Mouse (Mus musculus) gastrocnemius, adult 18-20 months (tissue): ENCODE data around the gene Gm3029. TPM values are rescaled to one million over a fixed set of nuclear protein-coding genes. Genes with fewer than 3 reads are reported as not detected.
"Not testable (repeated sequence)": the region's sequence is repeated elsewhere in the genome, so short reads cannot be mapped to it uniquely, and the experiment has no call there.

Experiments used
- DNase-seq: peaks from one replicate; pipeline ENCODE4 v3.0.0; 2021; ENCODE audit warnings: low spot score
- long read RNA-seq, 2 experiments: library from polyadenylated mRNA; stranded (forward); transcript quantifications; one replicate each; pipeline ENCODE4 v2.0.0; 2021
- total RNA-seq, 2 experiments: library from RNA; stranded (reverse); gene quantifications; 2 replicates each; pipeline ENCODE4 v1.2.3; 2021

Gm3029 gene
- total RNA-seq, result not detected
- long read RNA-seq, experiment 1, result 0 reads
- long read RNA-seq, experiment 2, result 0 reads

- DNase-seq, result not testable (repeated sequence)
Observed at GRCm38 (mm10) chr14:3931456-3931855, at the start of gene Gm3029. Gene Gm3029, plus strand, starts transcription at chr14:3931756.

DNA sequence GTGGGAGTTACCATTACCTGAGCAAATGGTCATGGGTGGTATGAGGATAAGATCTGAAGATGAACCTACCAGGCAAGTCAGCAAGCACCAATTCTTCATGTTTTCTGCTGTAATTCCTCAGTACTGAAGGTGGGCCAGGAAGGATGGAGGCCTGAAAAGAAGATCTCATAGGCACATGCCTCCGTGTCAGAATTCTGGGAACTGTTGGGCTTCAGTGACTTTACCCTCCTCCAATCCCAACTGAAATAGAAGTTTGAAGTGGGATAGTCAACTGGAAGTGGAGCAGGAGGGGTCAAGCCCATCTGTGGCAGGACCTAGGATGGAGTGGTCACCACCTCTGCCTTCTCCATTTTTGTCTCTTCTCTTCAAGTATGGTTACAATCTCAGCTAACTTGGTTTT lies 47.7 kb upstream of the Gm3029 start, which contains the start of gene Gm2916:
Gm2916 (plus strand) TSS at position 301 of the 400 bp plus-strand sequence.
- not testable (repeated sequence) for DNase-seq

DNA sequence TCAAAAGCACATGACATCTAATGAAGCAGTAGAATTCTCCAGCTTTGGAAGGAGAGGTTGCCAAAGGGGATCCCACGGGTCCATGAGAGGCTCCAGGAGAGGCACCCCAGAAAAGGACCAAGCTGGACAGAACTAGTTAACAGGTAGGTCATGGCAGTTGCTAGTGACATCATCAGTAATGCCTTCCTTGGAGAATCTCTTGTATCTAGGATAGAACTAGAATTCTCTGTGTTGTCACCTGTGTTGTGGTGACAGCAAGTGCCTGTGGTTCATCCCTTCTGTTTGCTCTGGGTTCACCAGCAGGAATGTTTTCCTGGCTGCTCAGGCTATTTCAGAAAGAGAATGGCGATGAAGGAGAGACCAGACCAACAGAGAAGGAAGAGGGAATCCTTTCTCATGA lies 31.7 kb downstream of the Gm3029 start, which contains the start of gene Gm3095:
Gm3095 (plus strand) TSS at position 301 of the 400 bp plus-strand sequence.
- DNase-seq, result not testable (repeated sequence)

Other genes starting within 250 kb of the Gm3029 start
- not detected for gene Gm3043, start 243.0 kb upstream of the Gm3029 start, total RNA-seq
- not detected for gene Gm3002, start 121.7 kb upstream of the Gm3029 start, total RNA-seq
- not detected for gene Gm3033, start 85.5 kb upstream of the Gm3029 start, total RNA-seq
- not detected for gene Gm2916, start 47.6 kb upstream of the Gm3029 start, total RNA-seq
- not detected for gene Gm3095, start 31.8 kb downstream of the Gm3029 start, total RNA-seq
- not detected for gene Gm3099, start 66.6 kb downstream of the Gm3029 start, total RNA-seq
- gene Gm5796, start 92.2 kb downstream of the Gm3029 start, total RNA-seq, result under 1 TPM; 0.31 to 0.43 TPM
- gene Gm3115, start 152.4 kb downstream of the Gm3029 start, total RNA-seq, result not detected
- under 1 TPM; 0.17 to 0.18 TPM for gene Gm8108, start 178.8 kb downstream of the Gm3029 start, total RNA-seq
- gene Gm3127, start 233.3 kb downstream of the Gm3029 start, total RNA-seq, result not detected